Mouse (Mus musculus): ENCODE measurements at regions not wholly inside any gene's neighbourhood (a gene's known extent, or its start where the extent isn't known, plus 50 kb on each side); places are given as distances from the start of the nearest gene placed in this dataset.

DNA sequence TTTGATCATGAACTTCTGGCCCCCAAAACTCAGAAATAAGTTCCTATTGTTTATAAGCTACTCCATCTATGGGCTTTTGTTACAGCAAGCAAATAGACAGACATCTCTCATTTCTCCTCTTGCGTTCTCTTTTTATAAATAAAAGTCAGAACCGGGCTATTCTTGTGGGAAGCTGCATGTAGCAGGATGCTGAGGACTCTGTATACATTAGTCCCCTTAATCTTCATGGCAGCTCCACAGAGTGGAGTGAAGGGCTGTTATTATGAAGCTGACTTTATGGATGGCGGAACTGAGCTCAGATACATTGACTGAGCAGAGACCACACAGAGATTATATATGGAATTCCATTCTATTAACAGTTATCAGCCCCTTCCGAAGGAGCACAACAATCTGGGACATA, 162.1 kb upstream of the Zfp637 start:
- Histone ChIP-seq H3K9me3 (replicated peaks; ENCODE audit: low read length) (peaks cover 11% of the 10 kb centered on the region), H3K27me3 (replicated peaks) (peaks cover 62% of the 10 kb centered on the region), H3K4me2 (ENCODE audit: insufficient read depth, low read depth, poor library complexity, severe bottlenecking) (no peak overlapping the region), H3K79me2 (replicated peaks; ENCODE audit: control insufficient read depth, extremely low read depth, insufficient read depth, poor library complexity, severe bottlenecking) (no peaks in the 10 kb centered on the region), H3K27ac (ENCODE audit: insufficient read depth, low read depth) (no peak overlapping the region), H3K9ac (ENCODE audit: insufficient read depth, low read depth) (no peak overlapping the region), H3K36me3 (replicated peaks in 1 of 2; ENCODE audit: control insufficient read depth in 1 of 2, insufficient read depth in 1 of 2, low read length in 1 of 2) (no peaks in the 10 kb centered on the region), H3K4me1 (ENCODE audit: control insufficient read depth in 1 of 2, insufficient read depth in 2 of 2) (peaks cover 0 to 12% of the 10 kb centered on the region in 2 experiments; a peak in 1 of 4 replicates), H3K4me3 (replicated peaks in 1 of 3; ENCODE audit: low read depth in 2 of 3, low read length in 2 of 3, poor library complexity in 1 of 3) (no peak overlapping the region)
- TF ChIP-seq MAFK (IDR thresholded peaks at IDR 0.05; ENCODE audit: insufficient replicate concordance, low read length) (no peak), E2F4 (IDR thresholded peaks at IDR 0.05; ENCODE audit: insufficient replicate concordance, low read depth, low read length) (no peak), BHLHE40 (IDR thresholded peaks at IDR 0.05; ENCODE audit: low read depth, low read length) (no peak)
- DNase-seq (ENCODE audit: extremely low read depth), result no peak
- dilution Hi-C loops (cut with MboI; ENCODE audit: extremely low pct_ligation_motif_present, extremely low pct_unique_long_range_greater_than_20kb, low sequenced_read_pairs) (no loop called here), in situ Hi-C loops (cut with MboI; ENCODE audit: low pct_ligation_motif_present, low pct_unique_long_range_greater_than_20kb, low sequenced_read_pairs) (loop anchor here (10.0 kb wide), 1 partner anchor 146 kb away; no protein-coding TSS in a partner anchor)

DNA sequence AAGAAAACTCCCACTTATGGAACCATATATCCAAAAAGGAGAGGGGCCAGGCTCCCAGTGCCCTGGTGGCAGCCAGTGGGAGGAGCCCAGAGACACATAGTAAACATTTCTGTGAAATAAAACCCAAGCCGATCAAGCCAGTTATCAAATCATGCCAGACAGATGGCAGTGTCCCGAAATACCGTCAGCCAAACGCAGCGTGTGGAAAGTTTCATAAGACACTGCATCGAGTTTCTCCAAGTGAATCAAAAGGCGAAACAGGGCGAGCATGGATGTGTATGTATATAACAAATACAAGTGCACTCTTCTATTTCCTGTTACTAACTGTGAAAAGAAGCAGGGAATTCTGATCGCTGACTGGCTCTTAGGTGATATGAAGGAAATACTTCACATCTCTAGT, 154.8 kb upstream of the Zfp637 start:
- TF ChIP-seq MAZ (IDR thresholded peaks at IDR 0.05; ENCODE audit: low read depth, low read length) (no peak), CTCF (conservative IDR thresholded peaks at IDR 0.05 in 1 of 2, IDR thresholded peaks at IDR 0.05 in 1 of 2; ENCODE audit: low read depth in 2 of 2, low read length in 2 of 2) (no peak), IRF4 (IDR thresholded peaks at IDR 0.05; ENCODE audit: low read depth, low read length) (no peak), ETS1 (conservative IDR thresholded peaks at IDR 0.05; ENCODE audit: low read depth, low read length) (no peak), MYC (IDR thresholded peaks at IDR 0.05; ENCODE audit: low read depth, low read length) (no peak), E2F4 (IDR thresholded peaks at IDR 0.05; ENCODE audit: insufficient replicate concordance, low read depth, low read length) (no peak), POLR2AphosphoS2 (IDR thresholded peaks at IDR 0.05; ENCODE audit: low read depth, low read length) (no peak), ZNF384 (IDR thresholded peaks at IDR 0.05; ENCODE audit: low read depth, low read length) (no peak), HCFC1 (IDR thresholded peaks at IDR 0.05; ENCODE audit: low read depth, low read length) (no peak), ELF1 (IDR thresholded peaks at IDR 0.05; ENCODE audit: low read depth, low read length) (no peak), PAX5 (IDR thresholded peaks at IDR 0.05; ENCODE audit: low read length) (no peak), NRF1 (IDR thresholded peaks at IDR 0.05; ENCODE audit: low read depth, low read length) (no peak)
- dilution Hi-C loops (cut with MboI; ENCODE audit: extremely low pct_ligation_motif_present, extremely low pct_unique_long_range_greater_than_20kb, low sequenced_read_pairs), result no loop called here

DNA sequence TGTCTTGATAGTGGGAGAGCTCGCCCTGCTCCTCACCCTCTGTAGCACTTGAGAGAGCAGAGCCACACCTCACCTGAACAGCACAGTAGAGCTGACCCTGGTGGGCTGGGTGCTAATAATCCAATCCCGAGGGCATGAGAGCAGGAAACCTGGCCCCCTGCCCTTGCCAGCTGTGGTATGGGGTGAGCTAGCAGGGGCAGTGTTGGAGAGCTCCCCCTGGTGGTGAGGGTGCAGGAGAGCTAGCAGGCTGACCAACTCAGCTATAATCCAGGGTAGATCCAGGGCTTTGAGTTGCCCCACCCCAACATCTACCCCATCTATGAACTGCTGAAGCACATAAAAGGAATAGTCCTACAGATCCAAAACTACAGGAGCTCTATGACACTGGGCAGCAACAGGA, 153.9 kb upstream of the Zfp637 start:
- peaks cover 63% of the 10 kb centered on the region for H3K27me3 ChIP-seq (replicated peaks)
- dilution Hi-C loops (cut with MboI; ENCODE audit: extremely low pct_ligation_motif_present, extremely low pct_unique_long_range_greater_than_20kb, low sequenced_read_pairs), result no loop called here
- no peak overlapping the region for H3K9ac ChIP-seq (ENCODE audit: insufficient read depth, low read depth)
- no peak overlapping the region for H3K4me2 ChIP-seq (ENCODE audit: insufficient read depth, low read depth, poor library complexity, severe bottlenecking)
- H3K4me3 ChIP-seq (replicated peaks in 1 of 3; ENCODE audit: low read depth in 2 of 3, low read length in 2 of 3, poor library complexity in 1 of 3), result no peak overlapping the region
- H3K36me3 ChIP-seq (replicated peaks in 1 of 2; ENCODE audit: control insufficient read depth in 1 of 2, insufficient read depth in 1 of 2, low read length in 1 of 2), result no peaks in the 10 kb centered on the region
- H3K79me2 ChIP-seq (replicated peaks; ENCODE audit: control insufficient read depth, extremely low read depth, insufficient read depth, poor library complexity, severe bottlenecking), result no peaks in the 10 kb centered on the region
- peak; percentile 32 for DNase-seq (ENCODE audit: extremely low read depth)
- TF ChIP-seq SMC3 (IDR thresholded peaks at IDR 0.05; ENCODE audit: low read depth, low read length) (peak; percentile 23), RAD21 (IDR thresholded peaks at IDR 0.05; ENCODE audit: low read depth, low read length) (peak; percentile 2), PAX5 (IDR thresholded peaks at IDR 0.05; ENCODE audit: low read length) (no peak), CTCF (conservative IDR thresholded peaks at IDR 0.05 in 1 of 2, IDR thresholded peaks at IDR 0.05 in 1 of 2; ENCODE audit: low read depth in 2 of 2, low read length in 2 of 2) (peak; percentile 38 to 62; a peak in 3 of 4 replicates), IRF4 (IDR thresholded peaks at IDR 0.05; ENCODE audit: low read depth, low read length) (no peak)
- H3K9me3 ChIP-seq (replicated peaks; ENCODE audit: low read length), result no peaks in the 10 kb centered on the region
- no peak overlapping the region for H3K27ac ChIP-seq (ENCODE audit: insufficient read depth, low read depth)
- no peaks in the 10 kb centered on the region for H3K4me1 ChIP-seq (ENCODE audit: control insufficient read depth in 1 of 2, insufficient read depth in 2 of 2)
- in situ Hi-C loops (cut with MboI; ENCODE audit: low pct_ligation_motif_present, low pct_unique_long_range_greater_than_20kb, low sequenced_read_pairs), result no loop called here

More for the DNA sequence above, 154.8 kb upstream of the Zfp637 start:
- Histone ChIP-seq H3K36me3 (replicated peaks in 1 of 2; ENCODE audit: control insufficient read depth in 1 of 2, insufficient read depth in 1 of 2, low read length in 1 of 2) (no peaks in the 10 kb centered on the region), H3K27ac (ENCODE audit: insufficient read depth, low read depth) (no peak overlapping the region), H3K4me1 (ENCODE audit: control insufficient read depth in 1 of 2, insufficient read depth in 2 of 2) (no peaks in the 10 kb centered on the region), H3K9ac (ENCODE audit: insufficient read depth, low read depth) (no peak overlapping the region), H3K4me2 (ENCODE audit: insufficient read depth, low read depth, poor library complexity, severe bottlenecking) (no peak overlapping the region), H3K4me3 (replicated peaks in 1 of 3; ENCODE audit: low read depth in 2 of 3, low read length in 2 of 3, poor library complexity in 1 of 3) (no peak overlapping the region), H3K27me3 (replicated peaks) (peaks cover 65% of the 10 kb centered on the region), H3K79me2 (replicated peaks; ENCODE audit: control insufficient read depth, extremely low read depth, insufficient read depth, poor library complexity, severe bottlenecking) (no peaks in the 10 kb centered on the region), H3K9me3 (replicated peaks; ENCODE audit: low read length) (peaks cover 4% of the 10 kb centered on the region)
- in situ Hi-C loops (cut with MboI; ENCODE audit: low pct_ligation_motif_present, low pct_unique_long_range_greater_than_20kb, low sequenced_read_pairs), result no loop called here
- no peak for DNase-seq (ENCODE audit: extremely low read depth)
